Mouse (Mus musculus) kidney, postnatal 25 days (tissue): ENCODE data around the gene Gm20388.

Experiments used
- DNase-seq, 2 experiments: peaks; one replicate each; pipeline ENCODE4 v3.0.0; 2021; ENCODE audit warnings: mixed read lengths in 2 of 2

Gene Gm20388

DNA sequence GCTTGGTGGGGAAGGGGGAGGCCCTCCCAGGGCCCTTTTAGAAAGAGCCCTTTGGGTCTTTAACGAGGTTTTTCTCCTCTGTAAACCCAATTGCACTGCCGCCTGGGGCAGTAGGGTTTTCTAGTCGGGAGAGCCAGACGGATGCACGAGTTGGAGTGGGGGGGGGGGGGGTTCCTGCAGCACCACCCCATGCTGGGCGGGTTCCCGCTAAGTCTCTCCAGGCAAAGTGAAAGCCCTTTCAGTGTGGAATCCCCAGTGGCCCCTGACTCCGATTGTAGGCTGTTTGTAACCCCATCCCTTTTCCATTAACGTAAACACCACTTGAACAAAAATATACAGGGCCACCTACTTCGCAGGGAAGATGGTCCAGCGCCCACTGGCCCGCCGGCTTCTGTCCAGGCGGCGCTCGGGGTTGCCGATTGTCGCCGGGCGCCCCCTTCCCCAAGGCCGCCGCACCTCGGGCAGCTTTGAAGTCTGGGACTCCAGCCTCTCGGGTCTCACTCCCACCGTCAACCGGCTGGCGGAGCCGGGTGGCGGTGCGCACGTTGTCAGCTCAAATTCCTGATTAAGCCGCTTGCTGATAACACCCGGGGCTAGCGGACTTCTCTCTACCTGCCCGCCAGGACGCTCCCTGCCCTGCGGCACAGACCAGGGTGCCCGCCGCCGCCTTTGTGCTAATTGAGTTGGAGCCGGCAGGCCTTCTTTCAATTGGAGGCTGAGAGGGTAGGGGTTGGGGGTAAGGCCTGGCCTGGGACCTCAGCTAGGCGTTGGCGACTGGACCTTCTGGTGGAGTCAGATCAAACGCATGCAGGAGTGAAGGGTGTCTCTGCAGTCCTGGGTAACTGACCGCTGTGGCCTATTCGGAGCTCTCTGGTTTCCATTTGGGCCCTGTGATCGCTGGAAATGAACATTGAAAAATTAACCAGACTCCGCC lies 1162.8 kb downstream of the Gm20388 start:
- DNase-seq = no peak

DNA sequence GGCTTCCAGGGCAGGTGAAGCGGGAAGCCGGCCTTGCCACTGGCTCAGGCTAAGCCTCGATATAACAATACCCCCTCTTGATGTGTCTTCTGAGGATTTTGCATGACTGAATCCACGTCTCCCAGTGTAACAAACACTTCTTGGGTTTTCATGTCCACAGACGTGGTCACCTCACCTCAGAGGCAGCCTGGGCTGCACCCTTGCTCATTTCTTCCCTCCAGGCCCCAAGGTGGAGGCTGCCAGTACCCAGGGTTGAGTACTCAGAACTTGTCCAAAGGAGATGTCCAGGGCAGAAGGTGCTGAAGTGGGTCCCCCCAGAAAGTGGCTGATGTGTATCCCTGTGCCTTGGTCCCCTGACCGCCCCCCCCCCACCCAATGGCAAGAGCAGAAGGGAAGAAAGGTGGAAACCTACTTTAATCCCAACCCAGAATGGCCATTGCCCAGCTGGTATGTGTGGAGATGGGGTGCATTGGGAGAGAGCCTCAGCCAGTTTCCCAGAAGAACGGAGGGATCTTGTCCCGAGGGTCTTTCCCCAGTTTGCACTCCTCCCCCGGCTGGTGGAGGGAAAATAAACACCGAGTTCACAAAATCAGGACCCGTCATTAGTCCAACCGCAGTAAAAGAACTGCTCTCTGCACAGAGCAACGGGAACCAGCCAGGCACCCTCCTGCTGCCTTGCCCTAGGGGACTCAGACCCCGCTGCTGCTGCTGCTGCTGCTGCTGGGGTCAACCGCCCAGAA lies 1163.6 kb downstream of the Gm20388 start:
- DNase-seq = no peak

DNA sequence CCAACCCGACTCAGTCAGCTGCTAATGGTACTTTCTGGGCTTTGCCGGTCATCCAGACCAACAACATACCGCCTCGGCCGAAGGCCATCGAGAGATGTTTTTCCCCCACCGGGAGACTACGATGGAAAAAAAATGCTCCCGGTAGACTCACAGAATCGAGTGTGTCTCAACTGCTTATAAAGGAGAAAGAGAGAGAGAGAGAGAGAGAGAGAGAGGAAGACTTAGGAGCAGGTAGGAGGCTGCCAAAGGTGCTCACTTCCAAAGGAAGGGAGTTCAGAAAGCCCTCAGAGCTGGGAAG lies 1164.2 kb downstream of the Gm20388 start:
- DNase-seq = no peak

DNA sequence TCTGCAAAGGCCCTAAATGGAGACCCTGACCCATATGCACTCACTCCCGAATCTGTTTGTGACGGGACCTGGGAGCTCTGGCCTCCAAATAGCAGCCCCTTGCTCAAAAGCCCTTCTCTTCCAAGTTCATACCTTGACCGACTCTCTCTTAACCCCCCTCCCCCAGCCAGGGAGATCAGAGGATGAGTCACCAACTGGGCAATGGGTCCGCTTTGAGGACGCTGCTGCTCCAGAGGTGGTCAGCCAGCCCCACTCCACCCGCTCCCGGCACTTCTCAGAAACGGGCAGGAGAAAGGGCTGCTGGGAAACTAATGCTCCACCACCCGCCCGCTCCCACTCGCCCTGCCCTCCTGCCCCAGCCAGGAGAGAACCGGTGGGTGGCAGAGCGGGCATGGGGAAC lies 1165.3 kb downstream of the Gm20388 start:
- no peak for DNase-seq

- no peak for DNase-seq
Measured at GRCm38 (mm10) chr8:121076555-121076954, 1165.9 kb downstream of the Gm20388 start.

DNA sequence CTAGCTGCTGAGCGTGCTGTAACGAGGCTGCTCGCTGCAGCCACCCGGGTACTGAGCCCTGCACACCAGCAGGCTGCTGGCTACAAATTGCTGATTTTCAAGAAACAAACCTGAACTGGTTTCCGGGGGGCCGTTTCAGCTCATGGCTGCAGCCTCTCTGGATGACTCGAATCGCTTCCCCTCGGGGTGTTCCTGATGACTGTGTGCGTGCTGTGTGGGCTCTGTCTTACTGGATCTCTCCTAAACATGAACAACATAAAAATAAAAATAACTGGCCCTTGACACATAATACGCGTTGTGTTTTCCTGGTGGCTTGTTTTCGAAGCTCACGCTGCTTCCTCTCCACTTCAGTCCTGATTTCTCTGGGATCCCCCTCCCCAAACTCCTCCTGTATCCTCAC lies 1168.1 kb downstream of the Gm20388 start:
- no peak for DNase-seq

DNA sequence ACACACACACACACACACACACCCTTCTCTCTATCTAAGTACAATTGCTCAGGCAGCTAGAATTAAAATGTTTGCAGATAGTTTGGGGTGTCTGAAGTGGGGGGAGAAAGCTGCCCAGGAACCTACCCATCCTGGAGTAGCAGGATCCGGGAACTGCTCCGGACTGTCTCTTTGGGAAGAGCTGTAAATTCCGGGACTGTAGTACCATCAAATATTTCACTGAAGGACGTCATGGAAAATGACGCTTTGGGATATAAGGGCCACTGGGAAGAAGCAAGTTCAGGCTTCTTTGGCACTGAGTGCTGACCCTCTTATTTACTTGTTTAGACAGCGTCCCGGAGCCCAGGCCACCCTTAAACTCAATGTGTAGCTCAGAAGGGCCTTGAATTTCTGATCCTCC lies 1168.6 kb downstream of the Gm20388 start:
- no peak for DNase-seq

- no peak for DNase-seq
Measured at GRCm38 (mm10) chr8:121079944-121080343, 1169.3 kb downstream of the Gm20388 start.

- no peak for DNase-seq
Measured at GRCm38 (mm10) chr8:121080361-121081090, 1169.9 kb downstream of the Gm20388 start.

DNA sequence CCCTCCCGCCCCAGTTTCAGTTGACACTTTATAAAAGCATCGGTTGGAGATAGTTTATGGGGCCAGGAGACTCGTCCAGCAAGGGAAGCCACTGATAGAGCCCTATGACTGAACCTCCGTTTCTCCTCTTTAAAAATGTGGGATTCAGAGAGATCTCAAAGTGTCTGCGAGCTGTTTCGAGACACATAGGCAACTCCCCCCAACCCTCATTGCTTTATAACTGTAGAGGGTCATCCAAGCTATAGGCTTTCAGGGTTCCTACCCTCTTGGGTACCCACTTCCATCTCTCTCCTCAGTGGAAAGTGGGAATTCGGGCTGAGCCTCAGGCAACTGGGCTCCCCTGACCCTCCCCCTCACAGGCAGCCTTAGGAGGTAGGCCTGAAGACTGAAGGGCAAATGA lies 1170.8 kb downstream of the Gm20388 start:
- no peak for DNase-seq

DNA sequence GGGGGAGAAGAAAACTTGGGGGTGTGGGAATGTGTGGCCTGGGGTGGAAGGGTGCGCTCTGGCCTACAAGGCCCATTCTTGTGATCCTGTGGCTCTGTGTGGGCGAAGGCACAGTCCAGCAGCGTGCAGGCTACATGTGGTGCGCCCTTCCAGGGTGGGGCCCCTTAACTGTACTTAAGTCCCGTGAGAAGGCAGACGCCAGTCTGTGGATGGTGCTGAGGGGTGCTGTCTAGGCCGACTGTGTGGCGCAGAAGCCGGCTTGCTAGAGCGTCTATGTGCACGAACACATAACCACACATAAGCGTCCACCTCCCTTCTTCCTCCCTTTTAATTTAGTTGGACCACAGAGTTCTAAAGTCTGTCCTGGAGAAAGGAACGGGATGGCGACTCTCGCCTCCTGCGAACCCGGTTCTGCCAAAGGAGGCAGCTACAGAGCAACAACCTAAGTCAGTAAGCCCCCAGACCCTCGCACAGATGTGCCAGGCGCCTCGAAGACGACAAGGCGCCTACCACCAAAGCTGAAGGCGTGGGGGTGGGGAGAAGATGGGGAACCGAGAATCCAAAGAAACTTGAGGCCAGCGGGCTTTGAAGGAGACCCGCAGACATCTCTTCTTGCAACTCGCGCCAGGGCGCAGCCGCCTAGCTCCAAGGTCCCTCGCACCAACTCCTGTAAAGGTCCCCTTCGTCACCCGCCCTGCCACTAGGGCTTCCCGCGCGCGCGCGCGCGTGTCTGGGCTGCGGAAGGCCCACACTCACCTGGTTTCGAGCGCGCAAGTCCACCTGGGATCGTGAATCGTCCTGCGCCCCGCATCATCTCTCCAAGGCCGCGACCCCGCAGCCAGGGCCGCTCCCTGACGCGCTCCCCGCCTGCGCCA lies 1171.8 kb downstream of the Gm20388 start:
- no peak for DNase-seq

DNA sequence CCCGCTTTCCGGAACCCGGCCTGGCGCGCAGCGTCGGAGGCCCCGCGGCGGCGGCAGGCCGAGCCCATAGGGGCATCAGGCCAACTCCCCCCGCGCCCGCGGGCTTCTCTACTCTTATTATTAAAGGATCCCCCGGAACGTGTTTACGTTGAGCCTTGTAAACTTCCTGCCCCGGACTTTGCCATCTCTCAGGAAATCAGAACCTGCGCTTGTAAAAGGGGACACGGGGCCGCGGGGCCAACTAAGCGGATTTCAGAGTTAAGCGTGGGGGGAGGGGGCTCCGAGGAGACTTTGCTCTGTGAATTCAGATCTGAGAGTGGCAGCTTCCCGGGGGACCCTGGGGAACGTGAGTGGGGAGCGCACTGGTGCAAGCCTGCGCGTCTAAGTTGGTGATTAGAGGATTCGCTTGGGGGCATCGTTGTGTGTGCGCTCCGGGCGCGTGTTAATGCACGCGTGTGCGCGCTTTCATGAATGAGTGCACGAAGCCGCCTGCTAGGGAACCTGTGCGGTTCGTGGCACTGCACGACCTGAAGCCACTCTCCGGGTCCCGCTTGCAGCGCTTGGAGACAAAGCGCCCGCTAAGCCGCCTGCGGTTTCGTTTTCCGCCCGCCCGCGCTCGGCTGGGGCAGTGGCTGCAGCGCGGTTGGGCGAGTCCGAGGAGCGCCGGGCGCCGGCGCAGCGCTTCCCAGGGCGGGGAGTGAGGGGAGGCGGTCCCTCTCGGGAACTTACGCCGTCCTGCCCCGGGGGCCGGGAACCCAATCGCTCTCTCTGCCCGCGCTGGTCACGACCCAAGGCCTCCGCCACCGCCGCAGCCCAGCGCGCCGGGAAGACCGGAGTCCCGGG lies 1172.7 kb downstream of the Gm20388 start:
- peak in 1 of 2 experiments; percentile 62 for DNase-seq

DNA sequence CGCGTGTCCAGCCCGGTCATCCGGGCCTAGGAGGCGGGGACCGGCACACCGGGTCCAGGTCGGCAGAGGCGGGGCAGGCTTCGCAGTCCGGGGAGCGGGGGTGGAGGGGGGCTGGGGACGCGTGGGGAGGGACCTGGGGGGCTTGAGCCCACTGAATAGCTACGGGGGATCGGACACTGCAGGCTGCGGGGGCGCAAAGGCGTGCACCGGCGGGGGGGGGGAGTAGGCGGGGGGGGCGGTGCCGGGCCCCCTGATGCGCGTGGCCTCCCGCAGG lies 1173.2 kb downstream of the Gm20388 start:
- peak in 1 of 2 experiments; percentile 79 for DNase-seq

- DNase-seq = no peak
Measured at GRCm38 (mm10) chr8:121084210-121084951, 1173.7 kb downstream of the Gm20388 start, which contains the start of gene Foxf1. Foxf1 (plus strand) TSS chr8:121084386.

GRCm38 (mm10) chr8:121085011-121085410 lies 1174.4 kb downstream of the Gm20388 start:
- DNase-seq = no peak

DNA sequence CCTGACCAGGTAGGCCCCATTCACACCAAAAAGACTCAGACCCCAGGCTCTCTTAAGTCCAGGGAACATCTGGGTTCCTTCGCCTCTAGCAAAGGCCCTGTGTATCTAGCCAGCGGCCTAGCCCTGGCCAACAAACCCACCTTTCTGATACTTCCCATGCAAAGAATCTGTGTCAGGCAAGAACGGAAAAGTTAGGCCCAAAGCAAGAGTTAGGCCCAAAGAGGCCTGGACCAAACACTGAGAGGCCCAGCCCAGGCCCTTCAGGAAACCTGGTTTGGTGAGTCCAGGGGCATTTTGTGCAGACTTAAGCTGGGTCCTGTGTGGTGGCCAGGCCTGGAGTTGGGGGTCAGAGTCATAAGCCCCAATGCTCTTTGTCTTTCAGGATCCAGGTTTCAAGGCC lies 1174.9 kb downstream of the Gm20388 start:
- no peak for DNase-seq

DNA sequence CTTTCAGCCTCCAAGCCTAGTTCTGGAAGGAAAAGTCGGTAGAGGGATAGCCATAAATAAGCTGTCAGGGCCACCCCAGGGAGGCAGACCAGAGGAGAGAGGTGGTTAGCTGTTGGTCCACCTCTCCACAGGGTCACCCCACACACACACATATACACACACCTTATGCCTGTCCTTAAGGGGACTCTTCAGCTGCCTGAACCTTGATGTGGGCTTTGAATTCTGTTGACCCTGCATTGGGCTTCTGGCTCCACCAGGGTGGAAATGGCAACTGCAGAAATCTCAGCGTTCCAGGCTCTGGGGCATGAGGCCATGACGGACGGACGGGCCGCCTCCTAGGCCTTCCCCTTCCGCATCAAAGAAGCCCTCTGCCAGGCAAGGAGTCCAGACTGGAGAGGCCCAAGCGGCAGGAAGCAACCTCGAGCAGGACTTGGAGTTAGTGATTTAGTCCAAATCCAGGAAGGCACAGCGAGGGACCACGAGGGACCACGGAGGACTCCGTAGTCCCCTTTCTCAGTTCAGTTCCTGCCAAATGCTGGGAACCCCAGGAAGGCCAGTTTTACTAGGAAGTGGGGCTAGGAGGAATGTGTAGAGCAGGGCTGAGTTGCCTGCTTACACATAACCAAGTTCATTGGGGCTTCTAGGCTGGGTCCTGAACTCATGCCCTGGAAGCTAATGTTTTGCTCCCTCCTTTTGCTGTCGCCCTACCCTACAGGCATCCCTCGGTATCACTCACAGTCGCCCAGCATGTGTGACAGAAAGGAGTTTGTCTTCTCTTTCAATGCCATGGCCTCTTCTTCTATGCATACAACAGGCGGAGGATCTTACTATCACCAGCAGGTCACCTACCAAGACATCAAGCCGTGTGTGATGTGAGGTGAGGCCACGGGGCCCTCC lies 1175.6 kb downstream of the Gm20388 start:
- no peak for DNase-seq

DNA sequence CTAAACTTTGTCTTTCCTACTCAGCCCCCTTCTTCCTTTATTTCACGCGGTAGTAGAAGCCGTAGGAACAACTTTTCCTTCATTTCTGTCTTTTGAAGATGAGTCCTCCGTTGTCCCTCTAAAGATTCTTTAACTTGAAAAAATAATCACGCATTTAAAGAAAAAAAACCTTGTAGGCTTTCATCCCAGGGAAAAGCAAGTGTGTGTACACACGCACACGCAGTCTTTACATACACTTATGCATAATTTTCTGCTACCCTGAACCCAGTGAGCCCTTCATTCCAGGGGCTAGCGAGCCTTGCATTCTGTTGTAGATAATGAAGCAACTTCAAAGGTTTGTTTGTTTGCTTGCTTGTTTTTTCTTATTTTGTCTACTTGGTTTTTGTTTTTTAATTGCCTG lies 1177.6 kb downstream of the Gm20388 start:
- no peak for DNase-seq

DNA sequence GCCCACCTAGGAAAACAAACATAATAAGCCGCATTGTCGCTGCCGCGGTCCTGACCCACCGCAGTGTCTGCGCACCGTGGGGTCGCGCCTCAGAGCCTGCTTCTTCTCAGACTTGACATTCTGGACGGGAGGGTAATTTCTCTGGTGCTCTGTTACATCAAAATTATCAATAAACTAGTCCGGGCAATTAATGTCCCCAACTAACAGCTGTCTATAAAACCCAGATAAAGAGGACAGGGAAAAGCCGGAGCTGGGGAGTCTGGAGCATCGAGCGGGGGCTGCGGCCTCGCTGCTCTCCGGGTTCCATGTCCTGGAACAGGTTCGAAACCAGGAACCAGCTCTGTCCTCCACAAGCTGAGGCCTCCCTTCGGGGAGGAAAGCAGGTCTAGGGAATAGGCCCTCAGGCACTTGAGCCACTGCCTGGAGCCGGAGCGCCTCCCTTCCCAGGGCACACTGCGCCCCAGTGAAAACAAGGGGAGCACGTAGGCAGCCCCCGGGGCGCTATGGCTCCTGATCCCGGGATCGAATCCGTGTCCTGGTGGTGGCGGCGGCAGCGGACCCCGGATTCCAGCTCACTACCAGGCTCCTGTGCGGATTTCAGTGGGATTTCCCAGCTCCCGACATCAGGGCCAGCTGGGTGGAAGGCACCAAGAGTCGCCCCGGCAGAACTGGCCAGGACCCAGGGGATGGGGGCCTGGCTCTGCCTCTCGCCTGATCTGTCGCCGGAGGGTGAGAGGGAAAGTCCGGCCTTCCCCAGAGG lies 1178.4 kb downstream of the Gm20388 start:
- DNase-seq = no peak
